Mouse (Mus musculus) thymus, postnatal 14 days (tissue): ENCODE results near the gene Dzip3.

ENCODE experiments used
- DNase-seq: peaks from one replicate; pipeline ENCODE4 v3.0.0; 2021

Gene Dzip3

GRCm38 (mm10) chr16:48993559-48994342 lies at the start of gene Dzip3, which contains the start of gene Cip2a:
Gene Dzip3, minus strand, starts transcription at chr16:48994165.
Gene Cip2a, plus strand, starts transcription at chr16:48994185.
- peak; percentile 93 for DNase-seq

DNA sequence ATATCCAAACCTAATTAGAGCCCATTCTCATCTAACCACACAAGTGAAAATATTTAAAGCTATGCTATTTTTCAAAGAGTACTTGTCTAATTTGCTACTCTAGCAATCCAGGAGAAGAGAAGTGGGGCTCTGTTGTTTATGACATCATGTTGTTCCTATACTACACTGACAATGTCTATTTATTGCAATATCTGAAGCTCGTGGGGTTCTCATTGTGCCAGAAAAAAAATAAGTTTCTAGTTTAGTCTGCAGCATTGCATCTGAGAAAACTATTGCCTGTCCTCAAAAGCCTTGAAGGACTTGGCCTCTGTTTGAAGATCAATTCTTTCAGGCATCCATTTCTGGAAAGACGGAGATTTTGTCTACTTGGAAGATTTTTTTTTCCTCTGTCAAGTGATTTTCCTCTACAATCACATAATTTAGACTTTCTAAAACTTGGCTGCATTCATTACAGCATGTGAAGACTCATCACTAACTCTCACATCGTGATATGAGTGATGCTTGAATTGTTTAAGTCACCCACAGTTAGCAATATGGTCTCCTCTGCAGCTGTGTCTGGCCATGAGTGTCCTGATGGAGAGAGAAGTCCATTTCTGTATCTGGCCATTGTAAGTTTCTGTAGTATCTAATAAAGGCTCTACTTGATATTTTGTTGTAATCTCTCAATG lies 46.7 kb upstream of the Dzip3 start:
- DNase-seq: no peak

GRCm38 (mm10) chr16:49037771-49038170 lies 43.8 kb upstream of the Dzip3 start:
- DNase-seq: no peak

GRCm38 (mm10) chr16:49035852-49036251 lies 41.9 kb upstream of the Dzip3 start:
- no peak for DNase-seq

GRCm38 (mm10) chr16:49016620-49017332 lies 22.8 kb upstream of the Dzip3 start:
- DNase-seq: no peak

GRCm38 (mm10) chr16:49004151-49004550 lies 10.2 kb upstream of the Dzip3 start:
- no peak for DNase-seq

GRCm38 (mm10) chr16:48994343-48994693 lies 353 bp upstream of the Dzip3 start:
- no peak for DNase-seq

DNA sequence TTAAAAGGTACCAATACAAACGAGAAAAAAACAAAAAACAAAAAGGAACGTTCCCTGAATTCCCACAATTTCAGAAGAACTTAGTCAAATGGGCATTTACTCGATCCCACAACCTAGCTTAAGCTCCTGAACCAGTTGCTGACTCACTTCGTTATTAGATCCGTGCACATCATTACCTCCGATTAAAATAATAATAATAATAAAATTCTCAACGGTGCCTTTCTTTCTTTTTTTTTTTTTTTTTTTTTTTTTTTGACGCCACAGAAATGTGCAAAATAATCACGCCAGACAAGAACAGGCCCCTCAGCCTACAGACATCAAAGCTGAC lies 770 bp downstream of the Dzip3 start:
- DNase-seq: no peak

GRCm38 (mm10) chr16:48992437-48993230 lies 1.3 kb downstream of the Dzip3 start:
- DNase-seq: no peak

DNA sequence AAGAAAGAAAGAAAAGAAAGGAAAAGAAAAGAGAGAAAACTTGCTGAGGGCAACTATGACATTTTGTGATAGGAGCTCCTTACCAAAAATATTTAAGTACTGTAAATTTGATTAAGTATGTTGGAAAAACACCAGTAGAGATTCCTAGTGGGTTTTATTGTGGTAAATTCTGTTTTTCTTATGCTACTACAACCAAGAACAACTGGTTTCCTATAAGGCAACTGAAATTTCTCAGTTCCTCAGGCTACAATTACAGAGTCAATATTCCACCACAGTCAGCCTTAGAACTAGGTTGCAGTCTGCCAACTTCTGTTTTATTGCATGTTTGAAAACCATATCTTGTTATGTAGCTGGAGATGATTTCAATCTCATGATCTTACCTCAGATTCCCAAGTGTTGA lies 4.3 kb downstream of the Dzip3 start:
- DNase-seq: no peak

GRCm38 (mm10) chr16:48985034-48985627 lies 8.8 kb downstream of the Dzip3 start:
- DNase-seq: no peak

- DNase-seq: no peak
These were observed 14.0 kb downstream of the Dzip3 start for GRCm38 (mm10) chr16:48979965-48980364.

- peak; percentile 31 for DNase-seq
These were observed 20.4 kb downstream of the Dzip3 start for GRCm38 (mm10) chr16:48973548-48973947.

DNA sequence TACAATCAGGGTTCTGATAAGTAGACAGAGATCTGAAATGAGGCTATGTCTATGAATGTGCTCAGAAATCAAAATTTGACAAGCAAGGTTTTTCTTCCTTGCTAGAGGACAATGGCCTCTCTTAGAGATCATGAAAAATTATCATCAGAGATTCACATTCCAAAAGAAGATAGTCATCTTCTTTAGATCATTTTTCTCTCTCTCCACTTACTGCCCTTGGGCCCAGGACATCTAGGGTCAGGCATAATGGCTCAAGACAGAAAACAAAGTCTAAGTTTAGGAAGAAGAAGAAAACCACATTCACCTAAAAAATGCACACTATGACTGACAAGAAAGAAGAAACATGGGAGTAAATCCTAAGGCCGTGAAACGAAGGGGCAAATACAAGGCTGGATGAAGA lies 21.0 kb downstream of the Dzip3 start:
- no peak for DNase-seq

DNA sequence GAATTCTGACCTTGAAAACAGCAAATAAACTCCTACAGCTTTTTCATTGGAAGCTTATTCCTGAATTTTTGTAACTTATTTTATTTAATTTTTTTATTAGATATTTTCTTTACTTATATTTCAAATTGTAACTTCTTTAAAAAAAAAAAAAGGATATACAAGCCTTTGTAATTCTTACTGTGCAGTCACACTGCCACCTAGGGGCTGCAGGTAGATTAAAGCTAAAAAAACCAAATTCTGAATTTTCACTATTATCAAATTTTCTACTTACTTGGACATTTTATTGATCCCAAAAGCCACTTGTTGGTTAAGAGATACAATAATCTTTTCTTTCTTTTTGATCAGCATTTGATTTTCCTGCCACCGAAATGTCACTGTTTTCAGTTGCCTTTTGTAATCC lies 52.2 kb downstream of the Dzip3 start:
- peak; percentile 41 for DNase-seq

DNA sequence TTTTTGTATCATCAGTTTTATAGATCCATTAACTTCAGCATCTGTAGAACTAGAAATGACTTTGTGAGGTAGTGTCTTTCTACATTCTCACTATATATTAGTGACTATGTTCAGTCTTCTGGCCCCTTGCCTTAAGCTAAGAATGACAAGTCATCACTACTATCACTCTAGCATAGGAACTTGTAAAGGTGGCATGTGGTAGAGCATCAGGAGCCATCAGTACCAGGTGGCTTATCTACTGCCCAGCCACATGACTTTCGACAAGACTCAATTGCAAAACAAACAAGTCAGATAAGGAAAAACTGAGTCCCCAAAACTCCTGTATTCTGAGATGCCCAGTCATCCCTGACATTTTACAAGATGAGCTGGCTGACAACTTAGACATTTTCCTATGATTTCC lies 70.2 kb downstream of the Dzip3 start:
- DNase-seq: no peak

DNA sequence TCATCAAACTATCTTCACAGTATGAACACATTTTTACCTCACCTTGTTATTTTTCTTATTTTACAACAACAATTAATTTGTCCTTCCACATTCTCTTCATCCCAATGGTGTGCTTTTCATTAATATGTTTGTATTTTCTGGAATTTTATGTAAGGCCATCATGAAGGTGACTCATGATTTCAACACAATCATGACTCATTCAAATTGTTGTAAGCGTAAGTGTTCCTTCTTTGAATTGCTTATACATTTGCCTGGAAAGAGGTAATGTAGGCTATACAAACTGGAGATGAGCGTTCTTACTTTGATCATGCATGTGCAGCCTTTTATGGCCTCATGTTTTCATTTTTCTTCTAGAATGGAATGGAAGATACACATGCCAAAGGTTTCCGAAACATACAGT lies 80.8 kb downstream of the Dzip3 start:
- no peak for DNase-seq

- no peak for DNase-seq
These were observed 82.8 kb downstream of the Dzip3 start for GRCm38 (mm10) chr16:48911184-48911583.

- no peak for DNase-seq
These were observed 94.1 kb downstream of the Dzip3 start for GRCm38 (mm10) chr16:48899868-48900267.

- no peak for DNase-seq
These were observed 103.2 kb downstream of the Dzip3 start for GRCm38 (mm10) chr16:48890733-48891132.
